ENCODE assay signal across 32 mouse cellular contexts in genomic region chr4:149374662-149375061, GRCm38 (mm10). TPM values are rescaled to one million over a fixed set of nuclear protein-coding genes. Genes with fewer than 3 reads are reported as not detected.
A peak's percentile ranks its signal among the peaks of the same experiment; 100 is the strongest.
DNase-seq lines count a peak whose midpoint lies in the region; ATAC-seq and TF ChIP-seq lines count a peak whose summit lies in the region.
"Had no signal": no experiment of that assay in that cellular context is flagged by ENCODE, and none has a peak within 500 bp of the region (broad histone marks: within the 10 kb centered on the region; RNA-seq: fewer than 3 reads in every experiment).

No protein-coding gene starts in this region.

- H3K4me1 ChIP-seq in embryonic facial prominence, embryonic 12.5 days = peaks cover 7% of the 10 kb centered on the region; the same call in 1 of the 2 replicates
- H3K4me1 ChIP-seq in embryonic facial prominence, embryonic 10.5 days = peaks cover 10% of the 10 kb centered on the region
- H3K4me1 ChIP-seq: heart, embryonic 15.5 days; liver, embryonic 13.5 days had no signal

- 0 out of 2 replicates have a peak overlapping the region, but pooled peaks have one; percentile 19 for H3K27ac ChIP-seq in embryonic facial prominence, embryonic 12.5 days
- H3K27ac ChIP-seq in embryonic facial prominence, embryonic 10.5 days (replicated peaks) = no peak overlapping the region
- H3K27ac ChIP-seq in gastrocnemius, adult 2 months = no peak overlapping the region
- H3K27ac ChIP-seq: heart, embryonic 10.5 days; heart, embryonic 15.5 days; kidney, embryonic 15.5 days; liver, embryonic 13.5 days; macrophage; neural tube, embryonic 15.5 days had no signal

- no peak for ATAC-seq in embryonic facial prominence, embryonic 12.5 days (ENCODE audit: insufficient number of reproducible peaks, insufficient read depth, low FRiP score, low TSS enrichment)
- ATAC-seq in erythroid progenitor cell, adult 5-6 weeks (replicated peaks; ENCODE audit: low FRiP score, poor library complexity, severe bottlenecking) = 0 out of 2 replicates have a peak, but pooled peaks have one; percentile 27
- ATAC-seq: forebrain, postnatal 0 days; hindbrain, embryonic 16.5 days; lung, postnatal 0 days; midbrain, embryonic 13.5 days; Patski had no signal

- H3K9me3 ChIP-seq in embryonic facial prominence, embryonic 12.5 days = no peaks in the 10 kb centered on the region
- H3K9me3 ChIP-seq in embryonic facial prominence, embryonic 10.5 days = 0 out of 2 replicates have a peak, but pooled peaks cover 4% of the 10 kb centered on the region
- H3K9me3 ChIP-seq: embryonic facial prominence, embryonic 13.5 days; forebrain, embryonic 12.5 days; heart, embryonic 10.5 days; heart, embryonic 15.5 days; kidney, embryonic 15.5 days; limb, embryonic 15.5 days; liver, embryonic 13.5 days; midbrain, embryonic 13.5 days; neural tube, embryonic 15.5 days had no signal

- no peak for TF ChIP-seq CTCF in gastrocnemius, adult 2 months (IDR thresholded peaks at IDR 0.05)

- no peaks in the 10 kb centered on the region for H3K27me3 ChIP-seq in embryonic facial prominence, embryonic 12.5 days
- no peaks in the 10 kb centered on the region for H3K27me3 ChIP-seq in embryonic facial prominence, embryonic 10.5 days (replicated peaks; ENCODE audit: low read depth, poor library complexity, severe bottlenecking)
- H3K27me3 ChIP-seq: embryonic facial prominence, embryonic 13.5 days; forebrain, embryonic 12.5 days; heart, embryonic 15.5 days; kidney, embryonic 15.5 days; limb, embryonic 15.5 days; liver, embryonic 13.5 days; midbrain, embryonic 13.5 days; neural tube, embryonic 15.5 days; Patski had no signal

- no peak overlapping the region for H3K4me3 ChIP-seq in embryonic facial prominence, embryonic 12.5 days
- no peak overlapping the region for H3K4me3 ChIP-seq in embryonic facial prominence, embryonic 10.5 days
- no peak overlapping the region for H3K4me3 ChIP-seq in gastrocnemius, adult 2 months
- H3K4me3 ChIP-seq: embryonic facial prominence, embryonic 13.5 days; erythroblast, embryonic 14.5 days; forebrain, embryonic 12.5 days; heart, embryonic 10.5 days; heart, embryonic 15.5 days; kidney, embryonic 15.5 days; limb, embryonic 15.5 days; liver, embryonic 13.5 days; midbrain, embryonic 13.5 days; neural tube, embryonic 15.5 days had no signal

- H3K9ac ChIP-seq in embryonic facial prominence, embryonic 12.5 days = no peak overlapping the region
- H3K9ac ChIP-seq: embryonic facial prominence, embryonic 13.5 days; forebrain, embryonic 12.5 days; forebrain, postnatal 0 days; heart, embryonic 15.5 days; kidney, embryonic 15.5 days; limb, embryonic 15.5 days; liver, embryonic 13.5 days; midbrain, embryonic 13.5 days; neural tube, embryonic 15.5 days had no signal

- H3K36me3 ChIP-seq in embryonic facial prominence, embryonic 12.5 days = peaks cover 90% of the 10 kb centered on the region
- peaks cover 99% of the 10 kb centered on the region for H3K36me3 ChIP-seq in embryonic facial prominence, embryonic 10.5 days (replicated peaks)

- intact Hi-C loops in gastrocnemius, adult 2 months (cut with DNase I) = loop anchor here (2.0 to 5.0 kb wide), 2 partner anchors 70 to 168 kb away; no protein-coding TSS in a partner anchor

- DNase-seq in embryonic facial prominence, embryonic 10.5 days (ENCODE audit: low spot score) = no peak
- DNase-seq in thymus, postnatal 0 days (ENCODE audit: low spot score) = peak; percentile 83
- peak; percentile 49 for DNase-seq in thymus, postnatal 4 days
- DNase-seq in gastrocnemius, adult 2 months = no peak
- no peak for DNase-seq in spleen, postnatal 4 days (ENCODE audit: low spot score in 2 of 2)
- DNase-seq in adrenal gland, postnatal 14 days = no peak
- DNase-seq: adrenal gland, postnatal 36 days; cerebellum, adult 8-10 months; cerebellum, postnatal 25 days; forebrain, postnatal 0 days; gastrocnemius, postnatal 14 days; heart, adult 11 months; kidney, adult 18-20 months; kidney, postnatal 25 days; liver, embryonic 13.5 days; lung, adult 18-20 months; spleen, adult 18-20 months had no signal

- 70% methylated on average over 11 of the region's 11 CpGs for WGBS in embryonic facial prominence, embryonic 12.5 days
- WGBS in embryonic facial prominence, embryonic 10.5 days = 79% methylated on average over 11 of the region's 11 CpGs

- H3K4me2 ChIP-seq in embryonic facial prominence, embryonic 12.5 days (replicated peaks) = no peak overlapping the region
- H3K4me2 ChIP-seq: embryonic facial prominence, embryonic 13.5 days; forebrain, embryonic 12.5 days; heart, embryonic 15.5 days; kidney, embryonic 15.5 days; limb, embryonic 15.5 days; liver, embryonic 13.5 days; midbrain, embryonic 13.5 days; neural tube, embryonic 15.5 days had no signal

RNA-seq across cellular contexts. Expression of gene Ube4b, which starts 51.9 kb away (rescaled TPM):
- 66.9 and 67.5 TPM in 2 replicates for polyA plus RNA-seq in embryonic facial prominence, embryonic 12.5 days (2016; fragmentation: Nextera tagmentation; extraction: Ambion mirVana)
- polyA plus RNA-seq in embryonic facial prominence, embryonic 10.5 days (2016; fragmentation: Nextera tagmentation; extraction: Ambion mirVana) = 65.5 and 71.8 TPM in 2 replicates
- total RNA-seq in erythroid progenitor cell, adult 5-6 weeks (2015; ENCODE audit: low replicate concordance) = 26.4 and 29.2 TPM in 2 replicates
- 17.5 and 21.9 TPM in 2 replicates for total RNA-seq in erythroid progenitor cell, adult 5-6 weeks (2017; ENCODE audit: low replicate concordance)
- 27.3 and 28.5 TPM in 2 replicates for polyA plus RNA-seq in thymus, postnatal 0 days (2015; fragmentation: Nextera tagmentation; extraction: Ambion mirVana)
- total RNA-seq in gastrocnemius, adult 2 months (2021) = 10 to 100 TPM; 31.1 to 35.9 TPM
- 63.8 and 78.6 TPM in 2 replicates for total RNA-seq in adrenal gland, postnatal 14 days (2021)

Comparison
In these comparisons a context has a peak if more than half of its experiments do, and no peak if none do; other contexts are left out.
1. DNase-seq: peak in thymus, postnatal 0 days (single experiment) and thymus, postnatal 4 days (single experiment); none in embryonic facial prominence, embryonic 10.5 days (single experiment), gastrocnemius, adult 2 months (single experiment), spleen, postnatal 4 days (0 of 2) and adrenal gland, postnatal 14 days (single experiment).